Mouse (Mus musculus) midbrain, embryonic 11.5 days (tissue): ENCODE results near the gene Actb. TPM values are rescaled to one million over a fixed set of nuclear protein-coding genes. Genes with fewer than 3 reads are reported as not detected.
A peak's percentile ranks its signal among the peaks of the same experiment; 100 is the strongest.

ENCODE experiments used
- ATAC-seq: fragments of 200-750 bp; cut with Nextera tagmentation; 2 replicates; pipeline ENCODE4 v1.8.0; 2017; ENCODE audit warnings: moderate TSS enrichment, moderate library complexity; ENCODE audit not compliant: low FRiP score
- DNase-seq: peaks from one replicate; pipeline ENCODE4 v3.0.0; 2015; ENCODE audit warnings: low spot score; ENCODE audit errors: missing footprints
- H3K27ac ChIP-seq: fragments of 300-500 bp; sonication (generic); 2 replicates; pipeline ENCODE4 v1.5.1; 2014; ENCODE audit warnings: low read depth, low read length
- H3K27me3 ChIP-seq: fragments of 300-500 bp; sonication (generic); 2 replicates; pipeline ENCODE4 v1.6.1; 2014; ENCODE audit warnings: mild to moderate bottlenecking, low read length, moderate library complexity, mixed read lengths; ENCODE audit not compliant: control insufficient read depth, insufficient read depth
- H3K36me3 ChIP-seq: fragments of 300-500 bp; sonication (generic); 2 replicates; pipeline ENCODE4 v1.6.1; 2014; ENCODE audit warnings: mild to moderate bottlenecking, low read length, moderate library complexity, mixed read lengths; ENCODE audit not compliant: control insufficient read depth, insufficient read depth
- H3K4me1 ChIP-seq: fragments of 300-500 bp; sonication (generic); 2 replicates; pipeline ENCODE4 v1.6.1; 2014; ENCODE audit warnings: low read length; ENCODE audit not compliant: control insufficient read depth, insufficient read depth
- H3K4me2 ChIP-seq: fragments of 300-500 bp; sonication (generic); 2 replicates; pipeline ENCODE4 v1.6.1; 2014; ENCODE audit warnings: mild to moderate bottlenecking, moderate library complexity
- H3K4me3 ChIP-seq: fragments of 300-500 bp; sonication (generic); 2 replicates; pipeline ENCODE4 v1.5.1; 2014; ENCODE audit warnings: low read depth, low read length
- H3K9ac ChIP-seq: fragments of 300-500 bp; sonication (generic); 2 replicates; pipeline ENCODE4 v1.6.1; 2014; ENCODE audit warnings: low read length
- H3K9me3 ChIP-seq: fragments of 300-500 bp; sonication (generic); 2 replicates; pipeline ENCODE4 v1.6.1; 2016; ENCODE audit warnings: low read length; ENCODE audit not compliant: control insufficient read depth
- WGBS: fragments of 180-500 bp; shearing (Covaris S2); extraction: QIAGEN DNeasy Blood & Tissue Kit; methylation state at CpG from one replicate; pipeline ENCODE4 v1.1.7; 2014; 5-methylcytosine and 5-hydroxymethylcytosine counted together
- polyA plus RNA-seq: library from polyadenylated mRNA; unstranded; fragments of >200 nt; fragmentation: Nextera tagmentation; extraction: Ambion mirVana; gene quantifications from 2 replicates; pipeline ENCODE4 v1.2.1, GENCODE M21; 2014

The Actb gene
- polyA plus RNA-seq, 1 experiment from 2014 or later, result 15,094 TPM

DNA sequence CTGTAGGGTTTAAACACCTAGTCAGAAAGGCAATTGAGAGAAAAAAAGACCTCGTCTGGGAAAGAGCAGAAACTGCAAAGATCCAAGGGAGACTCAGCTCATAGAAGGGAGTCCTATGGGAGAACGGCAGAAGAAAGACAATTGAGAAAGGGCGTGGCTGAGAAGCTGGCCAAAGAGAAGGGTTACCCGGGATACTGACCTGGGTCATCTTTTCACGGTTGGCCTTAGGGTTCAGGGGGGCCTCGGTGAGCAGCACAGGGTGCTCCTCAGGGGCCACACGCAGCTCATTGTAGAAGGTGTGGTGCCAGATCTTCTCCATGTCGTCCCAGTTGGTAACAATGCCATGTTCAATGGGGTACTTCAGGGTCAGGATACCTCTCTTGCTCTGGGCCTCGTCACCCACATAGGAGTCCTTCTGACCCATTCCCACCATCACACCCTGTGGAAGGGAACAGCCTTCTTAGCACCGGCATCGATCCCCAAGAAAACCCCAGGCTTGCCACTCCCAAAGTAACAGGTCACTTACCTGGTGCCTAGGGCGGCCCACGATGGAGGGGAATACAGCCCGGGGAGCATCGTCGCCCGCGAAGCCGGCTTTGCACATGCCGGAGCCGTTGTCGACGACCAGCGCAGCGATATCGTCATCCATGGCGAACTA, 1.4 kb downstream of the Actb start:
- no peaks in the 10 kb centered on the region for H3K27me3 ChIP-seq
- DNase-seq (no peak), ATAC-seq (no peak)
- H3K36me3 ChIP-seq, result peaks cover 34% of the 10 kb centered on the region
- H3K27ac ChIP-seq, result peak overlapping the region; percentile 100
- H3K4me3 ChIP-seq, result peak overlapping the region; percentile 100
- H3K9ac ChIP-seq, result peak overlapping the region; percentile 100
- H3K4me1 ChIP-seq, result peaks cover 23% of the 10 kb centered on the region
- H3K4me2 ChIP-seq, result peak overlapping the region; percentile 85
- 7% methylated on average over 27 of the region's 27 CpGs for WGBS
- no peaks in the 10 kb centered on the region for H3K9me3 ChIP-seq

DNA sequence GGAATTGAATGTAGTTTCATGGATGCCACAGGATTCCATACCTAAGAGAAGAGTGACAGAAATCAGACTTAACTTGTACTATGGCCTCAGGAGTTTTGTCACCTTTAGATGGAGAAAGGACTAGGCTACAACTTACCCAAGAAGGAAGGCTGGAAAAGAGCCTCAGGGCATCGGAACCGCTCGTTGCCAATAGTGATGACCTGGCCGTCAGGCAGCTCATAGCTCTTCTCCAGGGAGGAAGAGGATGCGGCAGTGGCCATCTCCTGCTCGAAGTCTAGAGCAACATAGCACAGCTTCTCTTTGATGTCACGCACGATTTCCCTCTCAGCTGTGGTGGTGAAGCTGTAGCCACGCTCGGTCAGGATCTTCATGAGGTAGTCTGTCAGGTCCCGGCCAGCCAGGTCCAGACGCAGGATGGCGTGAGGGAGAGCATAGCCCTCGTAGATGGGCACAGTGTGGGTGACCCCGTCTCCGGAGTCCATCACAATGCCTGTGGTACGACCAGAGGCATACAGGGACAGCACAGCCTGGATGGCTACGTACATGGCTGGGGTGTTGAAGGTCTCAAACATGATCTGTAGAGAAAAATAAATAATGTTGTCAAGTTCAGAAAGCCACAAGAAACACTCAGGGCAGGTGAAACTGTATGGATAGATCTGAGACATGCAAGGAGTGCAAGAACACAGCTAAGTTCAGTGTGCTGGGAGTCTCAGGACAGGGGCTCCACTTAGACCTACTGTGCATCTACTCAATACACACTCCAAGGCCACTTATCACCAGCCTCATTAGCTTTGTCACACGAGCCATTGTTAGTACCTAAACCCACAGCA, 2.1 kb downstream of the Actb start:
- Histone ChIP-seq H3K4me1 (peaks cover 23% of the 10 kb centered on the region), H3K27ac (no peak overlapping the region; the same call in 1 of the 2 replicates), H3K9ac (peak overlapping the region; percentile 100), H3K9me3 (no peaks in the 10 kb centered on the region), H3K27me3 (no peaks in the 10 kb centered on the region), H3K36me3 (peaks cover 34% of the 10 kb centered on the region), H3K4me2 (peak overlapping the region; percentile 85), H3K4me3 (peak overlapping the region; percentile 100)
- no peak for DNase-seq
- 85% methylated on average over 19 of the region's 19 CpGs for WGBS
- ATAC-seq, result no peak

DNA sequence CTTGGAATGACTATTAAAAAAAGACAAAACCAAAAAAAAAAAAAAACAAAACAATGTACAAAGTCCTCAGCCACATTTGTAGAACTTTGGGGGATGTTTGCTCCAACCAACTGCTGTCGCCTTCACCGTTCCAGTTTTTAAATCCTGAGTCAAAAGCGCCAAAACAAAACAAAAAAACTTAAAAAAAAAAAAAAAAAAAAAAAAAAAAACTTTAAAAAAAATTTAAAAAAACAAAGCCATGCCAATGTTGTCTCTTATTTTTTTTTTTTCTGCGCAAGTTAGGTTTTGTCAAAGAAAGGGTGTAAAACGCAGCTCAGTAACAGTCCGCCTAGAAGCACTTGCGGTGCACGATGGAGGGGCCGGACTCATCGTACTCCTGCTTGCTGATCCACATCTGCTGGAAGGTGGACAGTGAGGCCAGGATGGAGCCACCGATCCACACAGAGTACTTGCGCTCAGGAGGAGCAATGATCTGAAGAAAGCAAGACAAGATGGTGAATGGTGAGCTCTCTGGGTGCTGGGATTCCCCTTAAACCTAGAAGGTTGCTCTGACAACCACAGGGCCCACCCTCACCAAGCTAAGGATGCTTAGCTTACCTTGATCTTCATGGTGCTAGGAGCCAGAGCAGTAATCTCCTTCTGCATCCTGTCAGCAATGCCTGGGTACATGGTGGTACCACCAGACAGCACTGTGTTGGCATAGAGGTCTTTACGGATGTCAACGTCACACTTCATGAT, 2.9 kb downstream of the Actb start:
- Histone ChIP-seq H3K4me1 (peaks cover 23% of the 10 kb centered on the region), H3K36me3 (peaks cover 34% of the 10 kb centered on the region), H3K4me3 (peak overlapping the region; percentile 100), H3K9me3 (no peaks in the 10 kb centered on the region), H3K27me3 (no peaks in the 10 kb centered on the region), H3K9ac (no peak overlapping the region), H3K27ac (no peak overlapping the region), H3K4me2 (peak overlapping the region; percentile 85)
- 91% methylated on average over 14 of the region's 14 CpGs for WGBS
- DNase-seq (no peak), ATAC-seq (no peak)

DNA sequence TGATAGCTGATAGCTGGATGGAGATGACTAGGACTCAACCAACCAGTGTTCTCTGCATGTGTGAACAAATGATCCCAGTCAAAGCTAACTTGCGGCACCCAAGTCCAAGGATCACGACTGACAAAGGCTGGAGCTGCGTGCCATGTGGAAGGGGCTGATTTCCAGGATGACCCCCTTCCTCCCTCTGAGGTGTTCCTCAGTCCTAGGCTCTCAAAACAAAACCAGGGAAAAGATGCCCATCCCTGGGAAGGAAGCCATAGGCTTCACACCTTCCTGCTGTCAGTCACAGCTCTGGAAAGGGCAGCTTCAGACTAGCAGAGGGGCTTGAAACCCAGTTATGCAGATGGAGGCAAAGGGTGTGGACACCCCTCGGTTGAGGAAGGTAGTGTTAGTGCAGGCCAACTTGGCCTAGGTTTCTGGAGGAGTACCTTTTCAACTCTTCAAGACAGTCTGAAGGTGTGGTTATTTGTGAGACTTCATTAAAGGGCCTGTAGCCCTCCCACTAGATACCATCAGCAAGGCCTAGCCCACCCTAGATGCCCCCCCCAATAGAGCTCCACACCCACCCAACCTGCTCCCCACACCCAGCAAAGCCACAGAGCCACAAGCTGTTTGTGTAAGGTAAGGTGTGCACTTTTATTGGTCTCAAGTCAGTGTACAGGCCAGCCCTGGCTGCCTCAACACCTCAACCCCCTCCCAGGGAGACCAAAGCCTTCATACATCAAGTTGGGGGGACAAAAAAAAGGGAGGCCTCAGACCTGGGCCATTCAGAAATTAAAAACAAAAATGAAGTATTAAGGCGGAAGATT, 3.8 kb downstream of the Actb start:
- DNase-seq, result peak; percentile 92
- Histone ChIP-seq H3K27me3 (no peaks in the 10 kb centered on the region), H3K9ac (no peak overlapping the region), H3K4me2 (no peak overlapping the region), H3K4me1 (peaks cover 18% of the 10 kb centered on the region), H3K9me3 (no peaks in the 10 kb centered on the region), H3K27ac (no peak overlapping the region), H3K36me3 (peaks cover 34% of the 10 kb centered on the region), H3K4me3 (no peak overlapping the region)
- ATAC-seq, result no peak
- 61% methylated on average over 5 of the region's 5 CpGs for WGBS

DNA sequence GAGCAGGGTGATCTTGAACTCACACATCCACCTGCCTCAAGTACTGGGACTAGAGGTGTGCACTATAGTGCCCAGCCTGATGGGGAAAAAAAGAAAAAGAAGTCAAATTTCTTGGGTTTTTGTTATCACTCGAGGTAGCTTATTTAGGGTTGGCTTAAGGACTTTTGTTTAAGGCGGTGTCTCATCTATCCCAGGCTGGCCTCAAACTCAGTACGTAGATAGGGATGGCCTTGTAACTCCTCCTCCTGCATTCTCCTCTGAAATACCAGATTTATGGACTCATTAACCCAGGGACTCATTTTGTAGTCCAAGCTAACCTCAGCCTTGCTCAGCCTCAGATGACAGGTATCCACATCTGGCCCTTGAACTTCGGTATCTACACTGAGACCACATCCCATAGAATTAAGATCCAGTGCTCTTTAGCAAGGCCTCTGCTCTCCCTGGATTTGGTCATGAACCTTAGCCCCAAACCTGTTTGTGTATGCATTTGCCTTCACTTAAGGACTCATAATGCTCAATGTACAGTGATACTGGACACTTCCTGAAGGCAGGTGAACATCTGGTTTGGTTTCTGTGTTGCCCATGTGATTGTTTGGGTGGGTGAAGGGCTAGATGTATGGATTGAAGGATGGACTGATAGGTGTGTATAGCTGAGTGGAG, 4.6 kb downstream of the Actb start:
- Histone ChIP-seq H3K9me3 (no peaks in the 10 kb centered on the region), H3K9ac (no peak overlapping the region), H3K27me3 (no peaks in the 10 kb centered on the region), H3K4me3 (no peak overlapping the region), H3K36me3 (peaks cover 34% of the 10 kb centered on the region), H3K4me2 (no peak overlapping the region), H3K27ac (peak overlapping the region; percentile 40; the same call in 1 of the 2 replicates), H3K4me1 (peaks cover 10% of the 10 kb centered on the region; the same call in 1 of the 2 replicates)
- ATAC-seq (no peak), DNase-seq (peak; percentile 95)
- 83% methylated on average over 4 of the region's 4 CpGs for WGBS

DNA sequence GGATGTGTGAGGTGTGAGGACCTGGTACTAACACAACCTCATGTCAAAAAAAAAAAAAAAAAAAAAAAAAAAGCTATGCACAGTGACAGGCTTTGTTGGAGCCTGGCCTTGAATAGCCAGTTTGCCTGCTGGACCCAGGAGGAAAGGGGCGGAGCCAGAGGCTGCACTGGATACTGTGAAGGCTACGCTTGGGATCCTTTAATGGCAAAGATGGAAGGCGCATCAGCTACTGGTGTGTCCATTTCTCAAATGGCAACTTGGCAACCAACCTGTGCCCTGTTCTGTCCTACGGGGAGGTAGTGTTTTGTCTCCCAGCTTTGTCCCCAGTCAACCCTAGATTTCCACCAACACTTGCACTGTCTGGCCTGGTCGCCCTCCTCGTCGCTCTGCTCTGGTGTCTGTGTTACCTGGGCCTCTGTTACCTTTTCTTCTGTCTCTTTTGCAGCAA, 5.2 kb downstream of the Actb start:
- H3K27me3 ChIP-seq, result no peaks in the 10 kb centered on the region
- H3K4me1 ChIP-seq, result peaks cover 9% of the 10 kb centered on the region; the same call in 1 of the 2 replicates
- no peak overlapping the region for H3K4me2 ChIP-seq
- ATAC-seq (no peak), DNase-seq (peak; percentile 93)
- H3K9ac ChIP-seq, result no peak overlapping the region
- H3K4me3 ChIP-seq, result no peak overlapping the region
- 90% methylated on average over 7 of the region's 7 CpGs for WGBS
- H3K27ac ChIP-seq, result peak overlapping the region; percentile 40; the same call in 1 of the 2 replicates
- no peaks in the 10 kb centered on the region for H3K9me3 ChIP-seq
- peaks cover 34% of the 10 kb centered on the region for H3K36me3 ChIP-seq

DNA sequence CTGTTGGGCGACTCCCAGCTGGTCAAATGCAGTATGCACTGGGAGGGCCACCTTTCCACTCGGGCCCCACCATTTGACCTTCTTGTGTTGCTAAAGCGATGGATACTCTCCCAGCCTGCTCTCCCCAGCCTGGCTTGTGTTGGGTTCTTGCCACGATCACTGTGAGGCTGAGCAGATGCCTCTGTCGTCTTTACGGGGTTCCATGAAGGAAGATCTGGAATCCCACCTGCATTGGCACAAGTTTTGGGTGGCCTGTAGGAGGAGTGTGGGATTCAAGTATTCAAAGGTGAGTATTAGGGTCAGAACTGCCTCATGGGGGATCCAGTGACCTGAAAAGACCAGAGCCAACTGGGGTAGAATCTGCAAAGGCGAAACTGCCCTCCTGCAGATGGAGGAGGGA, 5.9 kb downstream of the Actb start:
- Histone ChIP-seq H3K9ac (no peak overlapping the region), H3K27me3 (no peaks in the 10 kb centered on the region), H3K9me3 (no peaks in the 10 kb centered on the region), H3K4me1 (peaks cover 9% of the 10 kb centered on the region; the same call in 1 of the 2 replicates), H3K4me3 (no peak overlapping the region), H3K4me2 (no peak overlapping the region), H3K36me3 (peaks cover 34% of the 10 kb centered on the region), H3K27ac (no peak overlapping the region)
- no peak for DNase-seq
- ATAC-seq, result no peak
- WGBS, result 88% methylated on average over 7 of the region's 7 CpGs

DNA sequence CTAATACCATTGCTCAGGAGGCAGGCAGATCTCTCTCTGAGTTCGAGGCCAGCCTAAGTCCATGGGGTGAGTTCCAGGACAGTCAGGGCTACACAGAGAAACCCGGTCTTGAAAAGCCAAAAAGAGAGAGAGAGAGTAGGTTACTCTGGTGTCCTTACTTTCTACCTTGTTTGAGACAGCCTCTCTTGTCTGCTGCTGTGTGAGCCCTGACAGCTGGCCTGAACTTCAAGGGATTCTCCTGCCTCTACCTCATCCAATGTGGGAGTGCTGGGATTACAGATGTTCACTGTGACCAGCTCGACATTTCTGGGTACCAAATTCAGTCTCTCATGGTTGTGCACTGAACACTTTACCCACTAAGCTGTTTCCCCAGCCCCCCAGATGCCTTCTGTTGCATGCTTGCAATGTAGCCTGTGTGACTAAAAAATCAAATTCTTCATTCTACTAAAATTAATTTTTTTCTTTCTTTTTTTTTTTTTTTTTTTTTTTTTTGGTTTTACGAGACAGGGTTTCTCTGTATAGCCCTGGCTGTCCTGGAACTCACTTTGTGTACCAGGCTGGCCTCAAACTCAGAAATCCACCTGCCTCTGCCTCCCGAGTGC, 6.5 kb downstream of the Actb start:
- Histone ChIP-seq H3K27me3 (no peaks in the 10 kb centered on the region), H3K36me3 (peaks cover 31% of the 10 kb centered on the region), H3K4me1 (peaks cover 11% of the 10 kb centered on the region; the same call in 1 of the 2 replicates), H3K4me2 (no peak overlapping the region), H3K27ac (no peak overlapping the region), H3K4me3 (no peak overlapping the region), H3K9me3 (no peaks in the 10 kb centered on the region), H3K9ac (no peak overlapping the region)
- 84% methylated on average over 5 of the region's 5 CpGs for WGBS
- ATAC-seq (no peak), DNase-seq (no peak)
